Mouse (Mus musculus): ENCODE measurements at regions not wholly inside any gene's neighbourhood (a gene's known extent, or its start where the extent isn't known, plus 50 kb on each side); places are given as distances from the start of the nearest gene placed in this dataset.

DNA sequence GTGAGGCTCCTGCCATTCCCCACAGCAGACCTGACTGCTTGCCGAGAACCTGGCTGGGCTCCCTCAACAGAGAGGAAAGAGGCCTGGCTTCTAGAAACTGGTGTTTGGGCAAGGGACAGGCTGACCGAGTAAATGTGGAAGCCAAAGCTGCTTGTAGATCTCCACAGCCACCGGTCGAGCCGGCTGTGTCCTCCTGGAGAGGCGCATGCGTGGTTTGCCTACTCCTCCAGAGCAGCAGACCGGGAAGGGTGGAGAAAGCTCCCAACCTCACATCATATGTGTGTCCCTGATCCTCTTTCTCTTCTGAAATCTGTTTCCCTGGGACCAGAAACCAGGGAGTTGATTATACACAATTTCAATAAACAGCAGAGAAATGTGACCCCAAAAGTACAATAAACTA is 92.0 kb downstream of the Dad1 start:
- no peak for DNase-seq

DNA sequence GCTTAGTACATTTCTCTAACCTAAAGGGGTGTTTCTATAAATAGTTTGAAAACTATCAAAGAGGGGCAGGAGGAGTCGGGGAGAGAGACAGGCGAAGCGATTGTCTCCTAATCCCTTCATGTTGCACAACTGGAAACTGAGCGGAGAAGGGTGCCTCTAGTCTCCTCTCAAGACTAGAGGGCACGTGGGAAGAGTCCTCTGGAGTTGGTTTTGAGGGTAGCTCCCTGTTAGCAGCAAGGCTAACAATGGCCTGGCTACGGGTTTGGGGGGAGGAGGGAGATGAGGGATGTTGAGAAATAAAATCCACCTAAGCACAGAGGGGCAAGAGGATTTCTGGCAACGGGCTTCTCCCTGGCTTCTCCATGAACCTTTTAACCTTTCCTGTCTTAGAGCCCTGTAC is 92.7 kb downstream of the Dad1 start:
- H3K27me3 ChIP-seq (replicated peaks; ENCODE audit: control insufficient read depth, insufficient read depth, low read length): no peaks in the 10 kb centered on the region
- TF ChIP-seq CTCF (conservative IDR thresholded peaks at IDR 0.05; ENCODE audit: insufficient read depth, insufficient read length, low read depth, low read length) (no peak), POLR2A (IDR thresholded peaks at IDR 0.05; ENCODE audit: low read depth, low read length) (no peak)
- 74% methylated on average over 7 of the region's 7 CpGs for WGBS
- H3K4me3 ChIP-seq (ENCODE audit: insufficient read depth, low read depth, low read length): no peak overlapping the region
- H3K27ac ChIP-seq (ENCODE audit: insufficient read depth, low read depth, low read length): no peak overlapping the region
- H3K4me1 ChIP-seq (ENCODE audit: control insufficient read depth, insufficient read depth, low read length): no peaks in the 10 kb centered on the region
- no peaks in the 10 kb centered on the region for H3K36me3 ChIP-seq (ENCODE audit: control insufficient read depth, insufficient read depth, low read length)
- no peak for DNase-seq

More for the DNA sequence above, 92.0 kb downstream of the Dad1 start:
- WGBS: 57% methylated on average over 8 of the region's 8 CpGs
- no peaks in the 10 kb centered on the region for H3K4me1 ChIP-seq (ENCODE audit: control insufficient read depth, insufficient read depth, low read length)
- H3K36me3 ChIP-seq (ENCODE audit: control insufficient read depth, insufficient read depth, low read length): no peaks in the 10 kb centered on the region
- no peak for TF ChIP-seq CTCF (conservative IDR thresholded peaks at IDR 0.05; ENCODE audit: insufficient read depth, insufficient read length, low read depth, low read length)
- TF ChIP-seq POLR2A (IDR thresholded peaks at IDR 0.05; ENCODE audit: low read depth, low read length): no peak
- no peaks in the 10 kb centered on the region for H3K27me3 ChIP-seq (replicated peaks; ENCODE audit: control insufficient read depth, insufficient read depth, low read length)
- no peak overlapping the region for H3K4me3 ChIP-seq (ENCODE audit: insufficient read depth, low read depth, low read length)
- no peak overlapping the region for H3K27ac ChIP-seq (ENCODE audit: insufficient read depth, low read depth, low read length)

GRCm38 (mm10) chr14:54159816-54160215 is 94.1 kb downstream of the Dad1 start:
- no peaks in the 10 kb centered on the region for H3K36me3 ChIP-seq (ENCODE audit: control insufficient read depth, insufficient read depth, low read length)
- no peak for TF ChIP-seq POLR2A (IDR thresholded peaks at IDR 0.05; ENCODE audit: low read depth, low read length)
- TF ChIP-seq CTCF (conservative IDR thresholded peaks at IDR 0.05; ENCODE audit: insufficient read depth, insufficient read length, low read depth, low read length): no peak
- no peaks in the 10 kb centered on the region for H3K4me1 ChIP-seq (ENCODE audit: control insufficient read depth, insufficient read depth, low read length)
- no peak overlapping the region for H3K4me3 ChIP-seq (ENCODE audit: insufficient read depth, low read depth, low read length)
- 97% methylated on average over 7 of the region's 7 CpGs for WGBS
- no peaks in the 10 kb centered on the region for H3K27me3 ChIP-seq (replicated peaks; ENCODE audit: control insufficient read depth, insufficient read depth, low read length)
- no peak for DNase-seq
- no peak overlapping the region for H3K27ac ChIP-seq (ENCODE audit: insufficient read depth, low read depth, low read length)

GRCm38 (mm10) chr14:54158214-54158965 is 95.5 kb downstream of the Dad1 start:
- Histone ChIP-seq H3K27me3 (replicated peaks; ENCODE audit: control insufficient read depth, insufficient read depth, low read length) (no peaks in the 10 kb centered on the region), H3K36me3 (ENCODE audit: control insufficient read depth, insufficient read depth, low read length) (no peaks in the 10 kb centered on the region), H3K27ac (ENCODE audit: insufficient read depth, low read depth, low read length) (no peak overlapping the region), H3K4me3 (ENCODE audit: insufficient read depth, low read depth, low read length) (no peak overlapping the region), H3K4me1 (ENCODE audit: control insufficient read depth, insufficient read depth, low read length) (no peaks in the 10 kb centered on the region)
- DNase-seq: no peak
- TF ChIP-seq CTCF (conservative IDR thresholded peaks at IDR 0.05; ENCODE audit: insufficient read depth, insufficient read length, low read depth, low read length): no peak
- no peak for TF ChIP-seq POLR2A (IDR thresholded peaks at IDR 0.05; ENCODE audit: low read depth, low read length)
- WGBS: 59% methylated on average over 9 of the region's 9 CpGs

DNA sequence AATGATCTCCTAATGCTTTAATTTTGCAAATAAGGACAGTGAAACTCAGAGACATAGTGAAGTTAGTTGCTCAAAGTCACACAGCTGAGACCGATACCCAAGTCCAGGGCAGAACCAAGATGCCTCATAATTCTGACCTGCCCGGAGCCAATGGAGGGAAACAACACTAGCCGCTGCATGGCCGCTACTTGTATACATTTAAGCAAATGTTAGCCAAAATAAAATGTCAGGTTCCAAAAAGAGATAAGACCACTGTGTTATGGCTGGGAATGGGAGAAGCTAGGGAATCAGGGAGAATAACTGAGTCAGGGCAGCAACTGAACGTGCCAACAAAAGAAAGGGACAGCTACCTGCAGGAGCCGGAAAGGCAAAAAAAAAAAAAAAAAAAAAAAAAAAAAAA is 97.4 kb downstream of the Dad1 start:
- Histone ChIP-seq H3K27ac (ENCODE audit: insufficient read depth, low read depth, low read length) (no peak overlapping the region), H3K36me3 (ENCODE audit: control insufficient read depth, insufficient read depth, low read length) (no peaks in the 10 kb centered on the region), H3K4me3 (ENCODE audit: insufficient read depth, low read depth, low read length) (no peak overlapping the region), H3K4me1 (ENCODE audit: control insufficient read depth, insufficient read depth, low read length) (no peaks in the 10 kb centered on the region), H3K27me3 (replicated peaks; ENCODE audit: control insufficient read depth, insufficient read depth, low read length) (no peaks in the 10 kb centered on the region)
- WGBS: 86% methylated on average over 6 of the region's 6 CpGs
- TF ChIP-seq POLR2A (IDR thresholded peaks at IDR 0.05; ENCODE audit: low read depth, low read length) (no peak), CTCF (conservative IDR thresholded peaks at IDR 0.05; ENCODE audit: insufficient read depth, insufficient read length, low read depth, low read length) (no peak)
- no peak for DNase-seq

- no peak overlapping the region for H3K4me3 ChIP-seq (ENCODE audit: insufficient read depth, low read depth, low read length)
- peak; percentile 72 for DNase-seq
- H3K27me3 ChIP-seq (replicated peaks; ENCODE audit: control insufficient read depth, insufficient read depth, low read length): no peaks in the 10 kb centered on the region
- TF ChIP-seq CTCF (conservative IDR thresholded peaks at IDR 0.05; ENCODE audit: insufficient read depth, insufficient read length, low read depth, low read length) (peak; percentile 76), POLR2A (IDR thresholded peaks at IDR 0.05; ENCODE audit: low read depth, low read length) (no peak)
- H3K4me1 ChIP-seq (ENCODE audit: control insufficient read depth, insufficient read depth, low read length): no peaks in the 10 kb centered on the region
- no peak overlapping the region for H3K27ac ChIP-seq (ENCODE audit: insufficient read depth, low read depth, low read length)
- 42% methylated on average over 6 of the region's 6 CpGs for WGBS
- H3K36me3 ChIP-seq (ENCODE audit: control insufficient read depth, insufficient read depth, low read length): no peaks in the 10 kb centered on the region
Observed at GRCm38 (mm10) chr14:54152485-54153235, 101.2 kb downstream of the Dad1 start.

- DNase-seq: no peak
- WGBS: 95% methylated on average over 2 of the region's 2 CpGs
Observed at GRCm38 (mm10) chr14:54151921-54152320, 102.0 kb downstream of the Dad1 start.

More at GRCm38 (mm10) chr14:54151921-54152320, 102.0 kb downstream of the Dad1 start:
- Histone ChIP-seq H3K27me3 (replicated peaks; ENCODE audit: control insufficient read depth, insufficient read depth, low read length) (no peaks in the 10 kb centered on the region), H3K4me1 (ENCODE audit: control insufficient read depth, insufficient read depth, low read length) (no peaks in the 10 kb centered on the region), H3K36me3 (ENCODE audit: control insufficient read depth, insufficient read depth, low read length) (no peaks in the 10 kb centered on the region), H3K27ac (ENCODE audit: insufficient read depth, low read depth, low read length) (no peak overlapping the region), H3K4me3 (ENCODE audit: insufficient read depth, low read depth, low read length) (no peak overlapping the region)
- TF ChIP-seq POLR2A (IDR thresholded peaks at IDR 0.05; ENCODE audit: low read depth, low read length): no peak
- TF ChIP-seq CTCF (conservative IDR thresholded peaks at IDR 0.05; ENCODE audit: insufficient read depth, insufficient read length, low read depth, low read length): no peak

Data from kidney, adult 2 months (tissue).